Mouse (Mus musculus): ENCODE measurements around the gene Atp2b2. TPM values are rescaled to one million over a fixed set of nuclear protein-coding genes. Genes with fewer than 3 reads are reported as not detected.
"Not testable (repeated sequence)": the region's sequence is repeated elsewhere in the genome, so short reads cannot be mapped to it uniquely, and the experiment has no call there.

Atp2b2 gene
- total RNA-seq, 1 experiment from 2014 or later, result not detected

DNA sequence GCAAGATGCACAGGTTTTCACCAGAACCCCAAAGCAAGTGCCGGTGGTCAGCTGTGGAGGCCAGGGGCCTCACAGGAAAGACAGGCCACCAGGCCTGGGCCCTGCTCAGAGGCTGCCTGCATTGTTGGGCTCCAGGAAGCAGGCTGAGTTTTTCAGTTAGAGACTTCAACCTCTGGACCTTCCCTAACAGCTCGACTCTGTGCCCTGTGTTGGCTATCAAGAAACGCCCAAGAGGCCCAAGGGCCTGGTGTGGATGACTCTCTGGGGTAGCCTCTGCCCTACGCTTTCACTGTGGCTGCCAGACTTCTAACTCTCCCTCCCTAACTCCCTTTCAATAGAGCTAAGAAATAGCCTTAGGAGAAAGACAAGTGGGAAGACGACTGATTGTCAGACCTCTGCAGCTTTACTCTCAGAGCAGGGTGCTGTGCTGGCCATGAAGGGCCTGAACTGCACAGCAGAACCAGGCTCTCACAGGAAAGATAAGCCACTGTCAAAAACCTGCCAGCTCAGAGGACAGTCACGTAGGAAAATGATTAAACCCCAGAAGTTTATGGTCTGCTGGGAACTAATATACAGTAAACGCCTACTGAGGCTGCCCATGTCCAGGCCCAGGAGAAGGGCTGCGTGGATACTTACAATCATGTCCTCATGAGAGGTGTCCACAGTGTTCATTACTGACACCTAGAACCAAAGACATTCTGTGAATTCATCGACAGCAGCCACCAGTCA, 304.9 kb downstream of the Atp2b2 start:
- ATAC-seq (replicated peaks in 1 of 2; ENCODE audit: insufficient read depth in 1 of 2, low FRiP score in 2 of 2, low TSS enrichment in 1 of 2, low read depth in 1 of 2, poor library complexity in 2 of 2, severe bottlenecking in 2 of 2), result no peak

DNA sequence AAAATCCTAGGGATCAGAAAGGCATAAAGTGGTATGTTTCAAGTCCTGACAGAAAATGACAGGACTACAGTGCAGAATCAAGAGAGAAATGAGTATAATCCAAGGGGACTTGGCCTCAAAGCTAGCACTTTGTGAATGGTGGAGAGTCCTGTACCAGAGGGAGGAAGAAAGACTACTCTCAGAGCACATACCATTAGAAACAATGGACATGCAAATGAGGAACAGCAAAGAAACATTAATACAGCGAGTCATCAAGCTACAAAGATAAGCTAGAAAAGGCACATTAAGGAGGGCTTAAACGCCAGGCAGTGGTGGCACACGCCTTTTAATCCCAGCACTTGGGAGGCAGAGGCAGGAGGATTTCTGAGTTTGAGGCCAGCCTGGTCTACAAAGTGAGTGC, 311.1 kb downstream of the Atp2b2 start:
- ATAC-seq (replicated peaks in 1 of 2; ENCODE audit: insufficient read depth in 1 of 2, low FRiP score in 2 of 2, low TSS enrichment in 1 of 2, low read depth in 1 of 2, poor library complexity in 2 of 2, severe bottlenecking in 2 of 2), result no peak

GRCm38 (mm10) chr6:113728181-113728580, 314.2 kb downstream of the Atp2b2 start:
- no peak for ATAC-seq (replicated peaks in 1 of 2; ENCODE audit: insufficient read depth in 1 of 2, low FRiP score in 2 of 2, low TSS enrichment in 1 of 2, low read depth in 1 of 2, poor library complexity in 2 of 2, severe bottlenecking in 2 of 2)

- no peak for ATAC-seq (replicated peaks in 1 of 2; ENCODE audit: insufficient read depth in 1 of 2, low FRiP score in 2 of 2, low TSS enrichment in 1 of 2, low read depth in 1 of 2, poor library complexity in 2 of 2, severe bottlenecking in 2 of 2)
Measured at GRCm38 (mm10) chr6:113721061-113721460, 321.4 kb downstream of the Atp2b2 start.

- ATAC-seq (replicated peaks in 1 of 2; ENCODE audit: insufficient read depth in 1 of 2, low FRiP score in 2 of 2, low TSS enrichment in 1 of 2, low read depth in 1 of 2, poor library complexity in 2 of 2, severe bottlenecking in 2 of 2), result no peak
Measured at GRCm38 (mm10) chr6:113719878-113720277, 322.5 kb downstream of the Atp2b2 start, which contains the start of gene Ghrl. Ghrl (minus strand) TSS chr6:113719880.

- no peak for ATAC-seq (replicated peaks in 1 of 2; ENCODE audit: insufficient read depth in 1 of 2, low FRiP score in 2 of 2, low TSS enrichment in 1 of 2, low read depth in 1 of 2, poor library complexity in 2 of 2, severe bottlenecking in 2 of 2)
Measured at GRCm38 (mm10) chr6:113717541-113717940, 324.9 kb downstream of the Atp2b2 start.

GRCm38 (mm10) chr6:113714797-113715196, 327.6 kb downstream of the Atp2b2 start:
- no peak for ATAC-seq (replicated peaks in 1 of 2; ENCODE audit: insufficient read depth in 1 of 2, low FRiP score in 2 of 2, low TSS enrichment in 1 of 2, low read depth in 1 of 2, poor library complexity in 2 of 2, severe bottlenecking in 2 of 2)

DNA sequence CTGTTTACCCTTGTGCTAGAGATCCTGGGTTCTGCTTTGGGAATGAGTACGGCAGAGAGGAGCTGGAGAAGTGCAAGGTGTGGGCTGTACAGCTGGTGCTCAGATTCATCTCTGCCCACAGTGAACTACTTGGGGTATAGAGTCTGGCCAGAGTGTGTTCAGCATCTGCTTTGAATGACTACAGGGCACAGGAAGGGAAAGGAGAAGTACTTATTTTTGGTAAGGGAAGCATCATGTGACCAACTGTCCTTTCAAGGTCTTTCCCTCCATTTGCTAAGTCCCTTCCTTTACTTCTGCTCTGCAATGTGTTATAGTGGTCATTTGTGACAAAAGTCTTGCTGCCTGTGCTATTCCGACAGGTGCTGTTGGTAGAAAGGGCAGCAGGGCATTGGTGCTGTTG, 328.1 kb downstream of the Atp2b2 start:
- ATAC-seq (replicated peaks in 1 of 2; ENCODE audit: insufficient read depth in 1 of 2, low FRiP score in 2 of 2, low TSS enrichment in 1 of 2, low read depth in 1 of 2, poor library complexity in 2 of 2, severe bottlenecking in 2 of 2), result peak; percentile 52 to 55; a peak in 2 of 4 replicates

DNA sequence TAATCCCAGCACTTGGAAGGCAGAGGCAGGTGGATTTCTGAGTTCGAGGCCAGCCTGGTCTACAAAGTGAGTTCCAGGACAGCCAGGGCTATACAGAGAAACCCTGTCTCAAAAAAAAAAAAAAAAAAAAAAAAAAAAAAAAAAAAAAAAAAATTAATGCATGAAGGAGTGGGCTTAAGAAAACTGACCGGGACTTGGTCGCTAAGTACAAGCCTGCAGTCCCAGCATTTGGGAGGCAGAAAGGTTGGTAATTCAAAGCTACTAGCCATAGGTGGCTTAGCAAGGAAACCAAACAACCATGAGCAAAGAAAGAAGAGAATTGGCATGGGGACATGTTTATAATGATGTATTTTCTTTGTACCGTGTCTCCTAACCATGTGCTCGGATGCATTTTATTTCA, 329.0 kb downstream of the Atp2b2 start:
- ATAC-seq (replicated peaks in 1 of 2; ENCODE audit: insufficient read depth in 1 of 2, low FRiP score in 2 of 2, low TSS enrichment in 1 of 2, low read depth in 1 of 2, poor library complexity in 2 of 2, severe bottlenecking in 2 of 2), result not testable (repeated sequence)

DNA sequence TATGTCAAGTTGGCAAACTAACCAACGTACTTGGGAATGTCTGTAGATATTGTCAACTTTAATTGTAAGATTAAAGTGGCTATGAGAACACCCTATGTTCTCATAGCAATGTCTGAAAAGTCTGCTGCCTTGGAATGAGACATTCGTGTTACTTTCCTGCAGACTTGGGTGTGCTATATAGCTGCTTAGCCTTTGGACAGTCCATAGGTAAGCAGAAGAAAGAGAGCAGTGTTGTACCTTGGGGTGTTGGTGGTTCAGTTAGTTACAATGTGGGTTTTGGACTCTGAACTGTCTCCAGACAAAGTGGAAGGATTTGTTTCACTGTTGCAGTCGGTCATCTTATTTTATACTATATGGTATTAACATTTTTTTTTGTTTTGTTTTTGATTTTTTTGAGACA, 329.7 kb downstream of the Atp2b2 start:
- no peak for ATAC-seq (replicated peaks in 1 of 2; ENCODE audit: insufficient read depth in 1 of 2, low FRiP score in 2 of 2, low TSS enrichment in 1 of 2, low read depth in 1 of 2, poor library complexity in 2 of 2, severe bottlenecking in 2 of 2)

GRCm38 (mm10) chr6:113697222-113698205, 344.9 kb downstream of the Atp2b2 start:
- ATAC-seq (replicated peaks in 1 of 2; ENCODE audit: insufficient read depth in 1 of 2, low FRiP score in 2 of 2, low TSS enrichment in 1 of 2, low read depth in 1 of 2, poor library complexity in 2 of 2, severe bottlenecking in 2 of 2), result no peak

- peak; percentile 96 to 99 for ATAC-seq (replicated peaks in 1 of 2; ENCODE audit: insufficient read depth in 1 of 2, low FRiP score in 2 of 2, low TSS enrichment in 1 of 2, low read depth in 1 of 2, poor library complexity in 2 of 2, severe bottlenecking in 2 of 2)
Measured at GRCm38 (mm10) chr6:113696582-113697221, 345.7 kb downstream of the Atp2b2 start, which contains the start of gene Tatdn2. Tatdn2 (plus strand) TSS chr6:113697050.

GRCm38 (mm10) chr6:113695766-113696355, 346.6 kb downstream of the Atp2b2 start:
- no peak for ATAC-seq (replicated peaks in 1 of 2; ENCODE audit: insufficient read depth in 1 of 2, low FRiP score in 2 of 2, low TSS enrichment in 1 of 2, low read depth in 1 of 2, poor library complexity in 2 of 2, severe bottlenecking in 2 of 2)

DNA sequence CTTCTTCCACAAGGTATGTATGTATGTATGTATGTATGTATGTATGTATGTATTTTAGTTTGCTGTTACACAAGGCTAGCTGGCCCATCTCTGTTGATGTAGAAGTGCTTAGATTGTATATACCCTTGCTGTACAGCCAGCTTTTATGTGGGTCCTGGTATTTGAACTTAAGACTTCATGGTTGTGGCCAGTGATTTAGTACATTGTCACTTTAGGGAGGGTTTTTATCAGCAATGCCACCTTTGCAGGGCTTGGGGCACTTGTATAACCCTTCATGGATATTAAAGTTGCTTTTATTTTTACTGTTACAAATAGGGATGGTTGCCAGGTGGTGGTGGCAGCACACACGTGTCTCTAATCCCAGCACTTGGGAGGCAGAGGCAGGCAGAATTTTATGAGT, 347.2 kb downstream of the Atp2b2 start:
- ATAC-seq (replicated peaks in 1 of 2; ENCODE audit: insufficient read depth in 1 of 2, low FRiP score in 2 of 2, low TSS enrichment in 1 of 2, low read depth in 1 of 2, poor library complexity in 2 of 2, severe bottlenecking in 2 of 2), result no peak
